Mouse (Mus musculus) ZHBTc4 (cell line): ENCODE measurements at regions not wholly inside any gene's neighbourhood (a gene's known extent, or its start where the extent isn't known, plus 50 kb on each side); places are given as distances from the start of the nearest gene placed in this dataset.

Experiments
- DNase-seq: peaks from one replicate; pipeline ENCODE4 v3.0.0-alpha.2; 2011; ENCODE audit warnings: low read depth, low spot score

DNA sequence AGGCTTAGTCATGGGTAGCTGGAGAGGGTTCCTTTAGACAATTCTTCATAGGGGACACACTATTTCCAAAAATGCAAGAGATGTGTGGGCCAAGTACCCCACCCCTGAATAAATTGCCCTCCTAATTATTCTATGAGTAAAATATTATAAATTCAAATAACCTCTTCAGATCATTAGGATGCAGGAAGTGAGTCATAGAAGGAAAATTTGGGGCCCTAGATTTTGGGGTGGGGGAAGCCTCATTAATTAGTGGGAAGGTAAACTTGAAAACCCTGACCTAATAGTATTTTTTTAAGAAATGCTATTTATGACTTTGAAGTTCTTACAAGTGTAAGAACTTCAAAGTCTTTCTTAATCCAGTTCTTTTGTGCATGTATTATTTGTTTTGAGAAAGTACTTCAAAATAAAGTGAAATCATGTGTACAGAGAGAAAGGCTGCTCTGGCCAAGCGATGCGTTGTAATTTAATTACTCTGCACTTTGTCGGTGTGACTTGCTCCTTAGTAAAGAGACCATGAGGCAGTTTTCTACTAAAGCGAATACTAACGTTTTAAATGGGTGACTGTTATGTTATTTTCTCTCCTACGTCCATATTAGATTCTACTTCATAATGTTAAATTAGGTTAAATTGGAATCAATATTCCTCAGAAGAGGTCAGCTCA, 200.6 kb downstream of the Tgfb2 start:
- no peak for DNase-seq

DNA sequence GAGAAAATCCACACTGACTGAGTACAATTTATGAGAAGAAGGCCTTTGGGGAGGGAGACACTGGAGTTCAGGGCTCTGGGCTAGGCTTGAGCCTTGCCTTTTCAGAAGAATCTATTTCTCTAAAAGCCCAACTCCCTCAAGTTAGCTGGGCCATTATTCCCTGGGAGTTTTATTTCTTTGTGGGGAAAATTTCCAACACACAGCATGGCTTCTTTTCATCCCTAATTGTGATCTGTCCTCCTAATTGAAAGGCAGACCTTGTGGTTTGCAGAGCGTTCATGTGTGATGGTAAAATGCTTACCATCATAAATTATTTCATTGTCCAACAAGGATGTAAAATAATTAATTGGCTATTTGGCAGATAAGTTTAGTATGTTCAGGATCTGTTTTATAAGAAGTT, 204.1 kb downstream of the Tgfb2 start:
- no peak for DNase-seq

DNA sequence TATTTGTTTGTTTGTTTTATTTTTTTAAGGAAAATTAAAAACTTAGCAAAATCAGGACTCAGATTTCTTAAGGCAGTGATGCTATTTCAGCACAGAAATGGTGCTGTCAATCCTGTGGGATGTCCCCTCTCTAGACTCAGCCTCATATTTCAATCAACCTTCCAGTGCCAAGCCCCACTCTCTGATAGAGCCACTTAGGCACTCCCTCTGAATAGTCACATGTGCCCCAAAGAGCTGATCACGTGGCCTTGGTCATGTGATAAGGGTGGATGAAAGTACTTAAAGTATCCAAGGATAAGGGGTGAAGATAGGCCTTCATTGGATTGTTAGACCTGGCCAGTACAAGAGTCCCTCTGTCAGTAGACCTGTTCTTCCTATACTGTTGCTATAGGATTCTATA, 207.9 kb downstream of the Tgfb2 start:
- no peak for DNase-seq

DNA sequence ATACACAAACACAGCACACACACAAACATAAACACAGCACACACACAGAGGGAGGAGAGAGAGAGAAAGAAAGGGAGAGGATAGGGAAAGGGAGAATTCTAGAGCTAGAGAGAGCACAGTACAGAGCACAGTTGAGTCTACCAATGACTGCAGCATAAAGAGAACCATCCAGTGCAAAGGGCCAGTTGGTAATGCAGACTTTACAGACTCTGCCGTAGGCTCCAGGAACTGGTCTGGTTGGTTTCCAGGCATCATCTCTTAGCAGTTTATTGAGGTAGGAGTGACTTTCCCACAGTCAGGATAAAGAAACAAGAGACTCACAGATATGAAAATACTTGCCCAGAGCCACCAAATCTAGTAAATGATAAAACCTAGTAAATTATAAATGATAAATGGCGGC, 208.5 kb downstream of the Tgfb2 start:
- no peak for DNase-seq

DNA sequence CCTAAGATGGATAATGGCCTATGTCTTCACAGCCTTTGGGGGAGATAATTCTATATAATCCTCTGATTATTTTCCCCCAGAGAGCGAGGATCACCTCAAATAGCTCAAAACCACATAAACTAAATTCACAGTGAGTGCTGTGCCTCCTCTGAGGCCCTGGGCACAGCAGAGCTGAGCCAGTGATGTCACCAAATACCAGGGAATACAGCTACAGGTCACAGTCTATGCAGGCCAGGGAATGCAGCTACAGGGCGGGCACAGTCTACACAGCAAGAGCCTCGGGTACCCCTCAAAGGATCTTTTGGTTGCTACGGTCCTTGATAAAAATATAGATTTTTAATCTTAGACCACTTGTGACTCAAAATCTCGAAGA, 211.4 kb downstream of the Tgfb2 start:
- DNase-seq, result no peak

DNA sequence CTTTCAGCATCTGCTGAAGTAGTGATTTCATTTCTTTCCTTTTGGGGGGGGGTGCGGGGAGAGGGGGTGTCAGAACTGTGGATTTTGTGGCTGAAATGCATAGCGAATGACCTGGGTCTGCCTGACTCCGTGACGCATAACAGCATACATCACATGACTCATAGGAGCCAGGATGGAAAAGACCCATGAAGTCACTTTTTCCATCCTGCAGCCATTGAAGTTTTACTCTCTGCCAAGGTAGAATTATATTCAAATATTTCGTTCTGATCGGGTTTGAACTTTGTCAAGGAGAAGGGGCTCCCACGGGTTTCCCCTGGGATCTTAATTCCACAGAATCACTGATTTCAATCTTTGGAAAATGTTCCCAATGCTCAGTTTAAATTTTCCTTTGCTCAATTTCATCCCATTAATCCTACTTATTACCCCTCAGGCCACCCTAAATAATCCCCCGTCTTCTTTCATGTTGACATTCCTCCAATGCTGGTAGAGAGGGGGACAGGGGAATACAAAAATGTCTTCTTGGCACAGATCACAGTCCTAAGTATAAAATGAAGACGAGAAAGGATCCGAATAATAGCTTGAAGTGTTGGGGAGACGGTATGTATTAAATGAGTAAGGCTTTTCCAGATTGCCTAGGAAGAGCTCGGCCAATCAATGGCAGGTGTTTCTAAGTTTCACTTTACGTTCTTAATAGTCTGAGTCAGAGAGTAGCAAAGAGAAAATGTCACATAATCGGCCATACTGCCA, 212.0 kb downstream of the Tgfb2 start:
- no peak for DNase-seq

DNA sequence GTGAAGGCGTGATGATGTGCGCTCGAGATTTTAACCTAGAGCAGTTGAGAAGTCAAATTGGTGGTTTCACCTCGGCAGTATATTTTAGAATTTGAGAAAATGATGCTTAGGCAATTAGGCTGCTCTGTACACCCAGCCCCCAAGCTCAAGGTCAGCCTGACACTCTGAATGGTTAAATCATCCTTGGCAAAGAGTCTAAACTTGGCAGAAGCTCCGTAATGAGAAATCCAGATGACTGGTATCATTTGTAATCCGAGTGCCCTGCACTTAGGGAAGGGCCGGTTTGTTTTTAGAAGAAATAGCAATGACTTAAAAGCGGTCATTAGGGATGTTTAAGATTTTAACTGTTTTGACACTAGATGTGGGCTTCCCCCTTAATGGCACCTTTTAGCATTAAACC, 223.6 kb downstream of the Tgfb2 start:
- no peak for DNase-seq

DNA sequence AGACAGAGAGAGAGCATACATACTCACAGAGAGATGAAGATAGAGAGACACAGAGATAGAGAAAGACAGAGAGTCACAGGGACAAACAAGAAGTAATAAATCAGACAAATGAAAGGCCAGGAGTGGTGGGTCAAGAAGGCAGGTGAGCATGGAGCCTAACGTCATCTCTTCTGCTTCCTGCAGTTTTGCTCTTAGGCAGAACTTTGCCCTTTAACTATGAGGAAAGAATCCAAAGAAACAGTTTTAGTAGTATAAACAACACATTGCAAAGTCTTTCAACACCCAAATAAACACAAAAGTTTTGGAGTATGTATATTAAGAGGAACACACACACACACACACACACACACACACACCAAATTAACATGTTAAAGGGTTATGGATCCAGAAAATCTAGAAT, 225.8 kb downstream of the Tgfb2 start:
- DNase-seq, result no peak

DNA sequence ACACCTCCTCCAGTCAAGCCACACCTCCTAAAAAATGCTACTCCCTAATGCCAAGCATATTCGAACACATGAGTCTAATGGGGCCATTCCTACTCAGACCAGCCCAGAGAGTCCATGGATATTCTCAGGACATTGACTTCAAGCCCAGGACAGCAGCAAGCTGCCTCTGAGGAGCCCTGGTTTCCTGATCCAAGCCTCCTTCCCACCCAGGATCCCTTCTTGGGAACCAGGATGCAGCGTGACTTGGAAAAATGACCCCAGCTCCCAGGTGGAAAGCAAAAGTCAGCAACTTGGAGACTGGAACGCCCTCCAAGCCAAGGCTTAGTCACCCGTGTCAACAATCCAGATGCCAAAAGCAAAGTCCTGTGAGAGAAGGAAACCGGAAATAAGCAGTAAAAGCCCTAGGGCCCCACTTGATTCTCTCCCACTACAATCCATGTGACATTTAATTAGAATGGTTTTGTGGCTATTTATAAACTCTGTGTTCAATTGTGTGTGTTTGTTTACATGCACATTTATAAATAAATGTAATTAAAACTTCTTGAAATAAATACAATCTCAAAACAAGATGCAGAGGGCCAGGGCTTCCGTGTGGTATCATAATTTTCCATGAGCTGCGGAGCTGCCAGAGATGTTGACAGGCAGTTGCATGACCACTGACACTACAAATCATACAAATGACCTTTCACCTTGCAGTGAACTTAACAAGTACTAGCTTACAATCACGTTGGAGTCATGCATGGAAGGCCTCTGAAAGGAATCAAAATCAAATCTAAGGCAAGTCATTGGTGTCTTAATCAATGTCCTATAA, 227.2 kb downstream of the Tgfb2 start:
- DNase-seq, result no peak

DNA sequence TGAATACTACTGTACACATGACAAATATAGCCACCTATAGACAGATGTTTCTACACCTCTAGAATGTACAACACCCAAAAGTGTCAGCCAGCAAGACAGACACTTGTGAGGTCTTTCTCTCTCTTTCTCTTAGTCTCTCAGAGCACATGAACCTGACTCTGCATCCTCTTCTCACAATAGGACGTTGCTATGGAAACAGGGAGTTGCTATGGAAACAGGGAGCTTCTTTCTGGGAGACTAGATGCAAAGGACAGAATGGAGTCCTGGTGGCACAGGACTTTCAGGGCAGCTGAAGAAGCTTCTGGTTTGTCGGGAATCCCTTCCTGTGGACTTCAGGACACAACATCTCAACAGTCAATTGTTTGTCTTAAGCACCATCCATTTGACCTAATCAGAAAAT, 230.9 kb downstream of the Tgfb2 start:
- peak; percentile 88 for DNase-seq

DNA sequence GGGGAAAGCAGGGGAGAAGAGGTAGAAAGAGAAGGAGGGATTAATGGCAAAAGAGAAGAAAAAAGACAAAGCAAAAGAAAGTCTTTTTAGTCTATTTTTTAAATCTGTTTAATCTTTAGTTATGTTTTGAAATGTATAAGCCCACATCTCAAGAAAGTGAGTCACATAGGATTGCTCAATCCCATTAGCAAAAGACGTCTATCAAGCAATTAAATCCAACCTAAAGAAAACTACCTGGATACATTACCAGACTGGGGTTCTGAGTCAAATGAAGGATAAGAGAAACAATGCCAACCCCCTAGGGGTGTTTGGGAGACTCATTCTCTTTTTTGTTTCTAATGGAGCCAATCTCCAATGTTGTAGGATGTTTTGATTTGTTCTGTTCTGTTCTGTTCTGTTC, 231.4 kb downstream of the Tgfb2 start:
- peak; percentile 8 for DNase-seq

DNA sequence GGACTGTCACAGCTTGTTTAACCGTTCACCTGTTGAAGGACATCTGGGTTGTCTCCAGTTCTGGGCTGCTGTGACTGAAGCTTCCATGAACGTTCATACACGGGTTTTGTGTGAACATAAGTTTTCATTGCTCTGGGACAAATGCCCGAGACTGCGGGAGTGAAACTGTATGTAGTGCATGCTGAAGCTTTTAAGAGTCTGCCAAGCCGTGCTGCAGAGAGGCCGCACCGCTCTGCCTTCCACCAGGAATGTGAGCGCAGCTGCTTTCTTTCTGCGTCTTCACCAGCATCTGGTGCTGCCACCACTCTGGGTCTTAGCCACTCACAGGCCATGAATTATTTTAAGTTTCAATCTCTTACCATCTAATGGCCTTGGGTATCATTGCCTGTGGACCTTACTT, 232.8 kb downstream of the Tgfb2 start:
- no peak for DNase-seq

DNA sequence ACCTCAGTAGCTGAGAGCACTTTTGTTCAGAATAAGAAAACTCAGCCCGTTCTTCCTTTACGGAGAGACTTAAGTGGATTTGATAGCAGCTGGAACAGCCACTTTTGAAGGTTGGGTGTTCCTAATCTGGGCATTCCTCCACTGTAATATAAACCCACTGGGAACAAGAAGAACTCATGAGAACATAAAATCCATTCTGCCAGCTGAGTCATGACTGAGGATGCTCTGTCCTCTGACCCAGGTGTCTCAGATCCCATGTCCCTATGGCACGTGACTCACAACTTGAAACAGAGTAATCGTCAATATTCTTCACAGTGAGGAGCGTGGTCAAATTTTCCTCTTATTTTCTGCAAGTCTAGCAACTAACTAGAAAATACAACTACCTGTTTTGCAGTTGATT, 240.3 kb downstream of the Tgfb2 start:
- no peak for DNase-seq

DNA sequence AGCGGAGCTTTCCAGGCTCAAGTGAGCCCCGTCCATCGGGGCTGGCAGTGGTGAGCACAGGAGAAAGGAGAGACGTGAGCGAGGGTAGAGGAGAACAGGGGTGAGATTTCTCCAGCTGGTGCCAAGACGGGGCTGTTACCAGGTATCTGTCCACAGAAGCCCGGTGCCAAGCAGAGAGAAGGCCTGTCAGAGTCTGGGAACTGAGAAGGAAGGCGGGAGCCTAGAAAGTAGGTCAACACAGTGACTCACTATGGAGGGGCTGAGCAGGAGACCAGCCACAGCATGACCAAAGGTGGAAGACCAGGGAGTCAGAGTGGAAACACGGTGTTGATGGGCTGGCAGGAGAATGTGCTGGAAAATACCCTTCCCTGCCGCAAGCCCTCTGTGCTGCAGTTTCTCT, 245.0 kb downstream of the Tgfb2 start:
- DNase-seq, result no peak

DNA sequence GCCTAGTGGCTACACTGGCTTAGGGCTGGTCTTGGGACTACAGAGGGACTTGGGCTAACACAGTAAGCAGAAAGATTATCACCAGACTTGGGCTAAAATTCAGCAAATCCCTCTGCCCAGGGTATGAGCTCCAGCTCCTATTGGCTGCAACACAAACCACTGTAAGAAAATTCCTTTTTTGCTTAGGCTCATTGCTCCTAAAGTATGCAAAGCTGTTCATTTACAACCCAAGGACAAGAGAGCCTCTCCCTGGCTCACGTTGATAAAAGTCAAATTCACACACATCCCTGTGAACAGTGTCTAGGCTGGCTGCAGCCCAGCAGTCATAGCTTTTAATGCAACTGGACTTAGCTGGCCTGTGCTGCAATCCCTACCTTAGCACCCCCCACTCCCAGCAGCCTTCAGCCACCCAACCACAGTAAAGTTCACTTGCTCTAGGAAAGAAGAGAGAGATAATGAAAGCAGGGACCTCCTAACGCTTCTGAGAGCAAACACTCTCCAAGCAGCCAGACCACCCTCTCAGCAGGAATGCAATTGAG, 247.6 kb downstream of the Tgfb2 start:
- no peak for DNase-seq

DNA sequence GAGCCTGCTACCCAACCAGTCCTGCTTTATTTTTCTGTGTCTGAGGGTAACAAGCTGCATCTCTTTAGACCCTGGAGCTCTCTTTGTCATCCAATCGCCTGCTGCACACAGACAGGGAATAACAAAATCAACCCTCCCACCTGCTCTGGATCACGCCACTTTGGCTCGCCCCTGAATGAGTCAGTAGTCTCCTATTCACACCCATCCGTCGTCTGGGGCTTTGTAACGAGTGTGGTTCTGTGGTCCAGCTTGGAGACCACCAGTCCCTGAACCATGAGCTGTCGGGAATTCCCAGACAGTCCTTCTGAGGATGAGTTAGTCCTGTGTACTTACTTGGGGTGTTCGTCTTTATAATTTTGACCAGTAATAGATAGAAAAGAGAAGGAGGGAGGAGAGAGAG, 248.7 kb downstream of the Tgfb2 start:
- DNase-seq, result peak; percentile 23

DNA sequence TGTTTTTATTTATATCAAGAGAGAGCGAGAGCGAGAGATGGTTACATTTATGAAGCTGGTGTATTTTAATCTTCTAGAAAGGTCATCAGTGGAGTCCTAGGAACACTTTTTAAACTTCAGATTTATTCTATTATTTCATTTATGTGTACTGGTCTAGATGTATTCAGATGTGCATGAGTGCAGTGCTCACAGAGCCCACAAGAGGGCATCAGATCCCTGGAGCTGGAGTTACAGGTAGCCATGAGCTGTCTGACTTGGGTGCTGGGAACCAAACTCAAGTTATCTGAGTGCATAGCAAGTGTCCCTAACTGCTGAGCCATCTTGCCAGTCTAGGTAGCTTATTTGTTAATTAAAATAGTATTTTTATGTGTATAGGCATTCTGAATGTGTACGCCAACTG, 249.7 kb downstream of the Tgfb2 start:
- DNase-seq, result peak; percentile 77

DNA sequence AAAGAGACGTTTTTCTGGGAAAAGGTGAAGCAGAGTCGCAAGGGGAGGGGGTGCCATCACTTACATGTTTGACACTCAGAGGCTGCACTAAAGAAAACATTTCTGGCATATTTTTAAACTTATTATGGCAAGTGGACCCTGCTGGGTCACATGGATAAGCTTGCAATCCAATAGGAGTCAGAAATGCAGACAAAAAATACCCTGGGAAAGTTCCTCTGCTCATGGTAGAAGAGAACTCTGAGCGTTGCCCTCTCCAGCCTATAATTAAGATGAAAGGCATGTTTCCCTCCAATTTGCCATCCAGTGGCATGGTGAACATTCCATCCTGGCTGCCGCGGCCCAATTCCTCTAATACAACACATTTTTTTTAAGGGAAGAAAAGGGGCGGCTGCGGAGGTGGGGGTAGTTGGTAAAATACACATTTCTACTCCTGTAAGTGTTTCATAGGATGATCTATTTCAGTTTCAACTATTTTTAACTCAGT, 250.6 kb downstream of the Tgfb2 start:
- no peak for DNase-seq

DNA sequence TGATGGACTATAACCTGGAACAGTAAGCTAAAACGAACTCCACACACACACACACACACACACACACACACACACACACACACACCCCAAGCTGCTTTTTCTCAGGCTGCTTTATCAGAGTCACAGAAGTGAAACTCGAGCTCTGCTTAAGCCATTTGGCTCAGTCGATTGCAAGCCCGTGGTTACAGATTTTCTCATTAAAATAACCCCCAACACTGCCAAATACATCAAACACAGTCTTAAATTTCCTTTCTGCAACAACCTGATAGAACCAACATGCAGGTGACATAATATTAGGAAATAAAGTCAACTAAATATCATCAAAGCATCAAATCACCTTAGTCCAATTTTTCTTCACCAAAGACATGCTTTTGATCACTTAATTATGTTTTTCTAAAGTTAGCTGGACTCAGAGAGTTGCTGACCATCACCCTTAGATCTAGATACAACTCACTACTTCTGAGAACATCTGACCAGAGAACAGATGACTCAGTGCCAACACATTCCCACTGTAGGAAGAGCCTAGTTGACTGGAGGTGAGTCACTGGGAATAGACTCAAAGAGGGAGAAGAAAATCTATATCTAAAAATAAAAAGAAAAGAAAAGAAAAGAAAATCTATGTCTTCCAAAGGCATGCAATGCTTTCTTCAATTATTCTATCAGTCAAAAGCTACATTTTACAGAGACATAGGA, 251.2 kb downstream of the Tgfb2 start:
- DNase-seq, result no peak

DNA sequence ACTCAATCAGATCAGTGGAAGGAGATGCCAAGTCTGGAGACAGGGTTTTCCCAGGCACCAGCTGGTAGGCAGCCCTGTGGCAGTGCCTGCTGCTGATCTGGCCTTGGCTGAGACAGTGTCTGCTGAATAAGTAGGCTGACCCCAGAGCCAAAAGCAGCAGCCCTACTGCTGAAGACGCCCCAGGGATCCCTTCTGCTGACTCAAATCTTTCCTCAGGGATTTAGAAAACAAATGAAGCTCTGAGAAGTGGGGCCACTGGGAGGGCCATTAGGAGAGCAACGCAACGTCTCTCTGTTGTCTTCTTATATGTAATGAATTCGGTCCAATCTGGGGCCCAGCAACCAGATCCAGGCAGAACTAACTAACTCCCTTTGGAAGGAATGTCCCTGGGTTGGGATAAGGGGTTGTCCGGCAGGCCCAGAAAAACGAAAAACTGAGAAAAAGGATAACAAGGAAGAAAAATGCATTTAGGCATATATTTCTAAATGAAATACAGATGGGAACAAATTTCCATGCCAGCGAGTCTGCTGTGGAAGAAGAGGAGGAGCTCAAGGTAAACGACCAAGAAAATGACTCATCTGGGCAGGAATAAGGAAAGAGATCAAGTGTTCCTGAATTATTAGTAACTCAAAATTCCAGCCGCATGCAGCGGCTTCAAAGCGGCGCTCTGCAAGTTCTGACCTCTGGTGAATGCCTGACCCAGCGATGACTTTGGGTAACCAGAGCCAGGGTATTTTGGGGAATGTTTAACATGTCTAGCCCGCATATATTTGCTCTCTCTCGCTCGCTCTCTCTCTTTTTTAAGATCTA, 256.7 kb downstream of the Tgfb2 start:
- DNase-seq, result no peak

DNA sequence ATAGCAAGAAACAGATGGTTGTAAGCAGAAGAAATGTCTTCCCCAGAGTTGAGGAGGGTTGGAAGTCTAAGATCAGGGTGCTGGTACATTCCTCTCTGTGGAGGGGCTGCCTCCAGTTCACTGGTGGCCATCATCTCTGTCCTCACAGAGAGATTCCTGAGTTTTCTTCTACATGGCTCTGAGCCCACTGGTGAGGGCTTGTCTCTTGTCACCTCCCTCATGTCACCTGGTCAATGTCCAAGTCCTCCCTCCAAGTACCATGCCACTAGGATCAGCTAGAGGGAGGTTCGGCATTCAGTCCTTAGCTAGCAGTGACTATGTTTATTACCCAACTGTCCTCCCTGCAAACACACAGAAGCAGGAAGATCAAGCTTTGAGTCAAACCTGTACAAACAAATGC, 258.3 kb downstream of the Tgfb2 start:
- DNase-seq, result no peak
